ENCODE assay signal across 22 mouse cellular contexts in the genomic region with DNA sequence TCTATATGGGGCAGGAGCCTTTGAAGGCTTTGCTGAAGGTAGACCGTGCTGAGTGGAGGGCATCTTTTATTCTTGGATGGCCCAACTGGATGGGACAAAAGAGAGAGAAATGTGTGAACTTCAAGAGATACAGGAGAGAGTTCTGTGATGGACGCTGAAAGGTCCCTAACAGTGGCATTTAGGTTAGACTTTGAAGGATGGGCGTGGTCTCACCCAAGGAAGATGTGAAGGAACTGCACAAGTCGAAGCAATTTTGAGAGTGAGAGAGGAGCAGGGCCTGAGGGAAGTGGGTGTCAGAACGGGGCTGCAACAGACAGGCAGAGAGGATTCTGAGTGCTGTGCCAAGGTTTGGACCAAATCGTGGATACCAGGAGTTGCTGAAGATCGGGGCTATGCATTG. TPM values are rescaled to one million over a fixed set of nuclear protein-coding genes. Genes with fewer than 3 reads are reported as not detected.
DNase-seq lines count a peak whose midpoint lies in the region; ATAC-seq and TF ChIP-seq lines count a peak whose summit lies in the region.
"Had no signal": no experiment of that assay in that cellular context is flagged by ENCODE, and none has a peak within 500 bp of the region (broad histone marks: within the 10 kb centered on the region; RNA-seq: fewer than 3 reads in every experiment).

No protein-coding gene starts in this region.

- no peak for TF ChIP-seq EP300 in lung, postnatal 0 days (IDR thresholded peaks at IDR 0.05)

- H3K36me3 ChIP-seq in lung, postnatal 0 days (ENCODE audit: insufficient read depth, low read length): no peaks in the 10 kb centered on the region
- peaks cover 16% of the 10 kb centered on the region; the same call in 1 of the 2 replicates for H3K36me3 ChIP-seq in embryonic facial prominence, embryonic 13.5 days
- H3K36me3 ChIP-seq: heart, embryonic 13.5 days; hindbrain, embryonic 15.5 days; intestine, embryonic 15.5 days; liver, embryonic 12.5 days; neural tube, embryonic 15.5 days had no signal

- no peaks in the 10 kb centered on the region for H3K27me3 ChIP-seq in lung, postnatal 0 days (replicated peaks; ENCODE audit: insufficient read depth, low read length)
- no peaks in the 10 kb centered on the region for H3K27me3 ChIP-seq in embryonic facial prominence, embryonic 13.5 days
- H3K27me3 ChIP-seq: forebrain, embryonic 12.5 days; hindbrain, embryonic 15.5 days; intestine, embryonic 15.5 days; liver, embryonic 12.5 days; midbrain, embryonic 12.5 days; neural tube, embryonic 15.5 days had no signal

- peak overlapping the region; percentile 71 for H3K27ac ChIP-seq in lung, postnatal 0 days (ENCODE audit: low read length)
- H3K27ac ChIP-seq in embryonic facial prominence, embryonic 13.5 days: 0 out of 2 replicates have a peak overlapping the region, but pooled peaks have one; percentile 98
- H3K27ac ChIP-seq: forebrain, embryonic 12.5 days; heart, embryonic 13.5 days; hindbrain, embryonic 15.5 days; intestine, embryonic 15.5 days; liver, embryonic 12.5 days; midbrain, embryonic 12.5 days; neural tube, embryonic 15.5 days had no signal

- no peak for TF ChIP-seq CTCF in lung, postnatal 0 days (IDR thresholded peaks at IDR 0.05)

- no peak for ATAC-seq in lung, postnatal 0 days
- ATAC-seq in embryonic facial prominence, embryonic 13.5 days (ENCODE audit: insufficient number of reproducible peaks, insufficient read depth, low FRiP score, low TSS enrichment, low read depth): no peak
- ATAC-seq: intestine, embryonic 15.5 days; liver, embryonic 12.5 days had no signal

- WGBS in lung, postnatal 0 days: 53% methylated on average over 7 of the region's 7 CpGs
- WGBS in embryonic facial prominence, embryonic 13.5 days: 87% methylated on average over 7 of the region's 7 CpGs

- no peak overlapping the region for H3K9ac ChIP-seq in lung, postnatal 0 days (replicated peaks; ENCODE audit: low read depth)
- no peak overlapping the region for H3K9ac ChIP-seq in embryonic facial prominence, embryonic 13.5 days
- H3K9ac ChIP-seq: forebrain, embryonic 12.5 days; heart, embryonic 13.5 days; hindbrain, embryonic 15.5 days; intestine, embryonic 15.5 days; liver, embryonic 12.5 days; midbrain, embryonic 12.5 days; neural tube, embryonic 15.5 days had no signal

- H3K9me3 ChIP-seq in lung, postnatal 0 days (ENCODE audit: low read length): no peaks in the 10 kb centered on the region
- H3K9me3 ChIP-seq in embryonic facial prominence, embryonic 13.5 days: no peaks in the 10 kb centered on the region
- H3K9me3 ChIP-seq: forebrain, embryonic 12.5 days; heart, embryonic 13.5 days; hindbrain, embryonic 15.5 days; intestine, embryonic 15.5 days; liver, embryonic 12.5 days; midbrain, embryonic 12.5 days; neural tube, embryonic 15.5 days had no signal

- peaks cover 3% of the 10 kb centered on the region; the same call in 1 of the 2 replicates for H3K4me1 ChIP-seq in lung, postnatal 0 days (ENCODE audit: insufficient read depth, low read depth, low read length)
- peaks cover 48% of the 10 kb centered on the region for H3K4me1 ChIP-seq in embryonic facial prominence, embryonic 13.5 days
- H3K4me1 ChIP-seq: forebrain, embryonic 12.5 days; hindbrain, embryonic 15.5 days; intestine, embryonic 15.5 days; midbrain, embryonic 12.5 days; neural tube, embryonic 15.5 days had no signal

- H3K4me2 ChIP-seq in lung, postnatal 0 days (replicated peaks; ENCODE audit: low read depth, low read length): no peak overlapping the region
- no peak overlapping the region for H3K4me2 ChIP-seq in embryonic facial prominence, embryonic 13.5 days
- H3K4me2 ChIP-seq: forebrain, embryonic 12.5 days; heart, embryonic 13.5 days; hindbrain, embryonic 15.5 days; intestine, embryonic 15.5 days; liver, embryonic 12.5 days; midbrain, embryonic 12.5 days; neural tube, embryonic 15.5 days had no signal

- no peak overlapping the region for H3K4me3 ChIP-seq in lung, postnatal 0 days (ENCODE audit: low read depth, low read length)
- H3K4me3 ChIP-seq in embryonic facial prominence, embryonic 13.5 days: no peak overlapping the region
- H3K4me3 ChIP-seq: forebrain, embryonic 12.5 days; heart, embryonic 13.5 days; hindbrain, embryonic 15.5 days; intestine, embryonic 15.5 days; liver, embryonic 12.5 days; midbrain, embryonic 12.5 days; myocyte; neural tube, embryonic 15.5 days had no signal

- no peak for DNase-seq in lung, postnatal 0 days (ENCODE audit: low spot score)
- no peak for DNase-seq in lung, postnatal 25 days (ENCODE audit: low spot score)
- DNase-seq in MEL-GATA-1-ER (ENCODE audit: extremely low read depth, low read depth): peak; percentile 84
- DNase-seq in thymus, postnatal 25 days: peak; percentile 16
- DNase-seq in cerebellum, postnatal 25 days: no peak
- no peak for DNase-seq in kidney, postnatal 25 days
- DNase-seq: cerebellum, adult 9-10 months; heart, adult 18-20 months; heart, postnatal 4 days; kidney, postnatal 4 days; layer of hippocampus, adult 9-11 months; lung, postnatal 36 days; right cerebral cortex, postnatal 25 days had no signal

RNA-seq across cellular contexts. Expression of a gene that starts 54.1 kb away (rescaled TPM):
- 14.4 and 15.5 TPM in 2 replicates for polyA plus RNA-seq in lung, postnatal 0 days (2015; fragmentation: Nextera tagmentation; extraction: Ambion mirVana)
- 19.2 and 21.2 TPM in 2 replicates for polyA plus RNA-seq in embryonic facial prominence, embryonic 13.5 days (2015; fragmentation: Nextera tagmentation; extraction: Ambion mirVana)

Comparison
In these comparisons a context has a peak if more than half of its experiments do, and no peak if none do; other contexts are left out.
1. DNase-seq: peak in MEL-GATA-1-ER (single experiment) and thymus, postnatal 25 days (single experiment); none in lung, postnatal 0 days (single experiment), lung, postnatal 25 days (single experiment), cerebellum, postnatal 25 days (0 of 2) and kidney, postnatal 25 days (0 of 2).